Mouse (Mus musculus): Measurements from ENCODE around the gene Gprasp1.

DNA sequence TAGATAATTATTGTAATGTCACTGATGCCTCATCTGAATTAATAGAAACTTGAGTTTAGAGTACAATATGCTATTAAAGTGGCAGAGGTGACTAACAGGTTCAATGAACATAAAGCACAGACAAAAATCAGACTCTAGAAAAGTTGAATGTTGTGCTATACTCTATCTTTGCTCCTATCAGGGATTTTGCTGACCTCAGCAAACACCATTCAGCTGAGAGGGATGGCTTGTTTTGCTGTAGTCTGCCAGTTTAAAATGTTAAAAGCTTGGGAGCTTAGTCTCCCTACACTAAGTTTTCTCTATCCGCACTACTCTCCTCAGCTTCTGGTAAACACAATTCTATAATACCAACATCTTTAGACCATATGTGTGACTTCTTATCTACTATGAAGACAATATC lies 39.4 kb upstream of the Gprasp1 start:
- no peak for TF ChIP-seq CTCF (IDR thresholded peaks at IDR 0.05)
- TF ChIP-seq EP300 (IDR thresholded peaks at IDR 0.05): no peak
